Mouse (Mus musculus) limb, embryonic 11.5 days (tissue): Measurements from ENCODE around the gene Palmd. TPM values are rescaled to one million over a fixed set of nuclear protein-coding genes. Genes with fewer than 3 reads are reported as not detected.

ENCODE experiments used
- ATAC-seq: fragments of 200-750 bp; cut with Nextera tagmentation; 2 replicates; pipeline ENCODE4 v1.8.0; 2017; ENCODE audit warnings: low read depth; ENCODE audit not compliant: insufficient number of reproducible peaks, low FRiP score, low TSS enrichment
- DNase-seq: peaks from one replicate; pipeline ENCODE4 v3.0.0-alpha.2; 2015; ENCODE audit warnings: low spot score
- H3K27ac ChIP-seq: fragments of 300-500 bp; sonication (generic); replicated peaks from 2 replicates; pipeline ENCODE4 v1.5.1; 2014; ENCODE audit warnings: low read depth, mild to moderate bottlenecking, low read length
- H3K27me3 ChIP-seq: fragments of 300-500 bp; sonication (generic); 2 replicates; pipeline ENCODE4 v1.6.1; 2014; ENCODE audit warnings: mild to moderate bottlenecking, low read length, mixed read lengths; ENCODE audit not compliant: control insufficient read depth, insufficient read depth
- H3K36me3 ChIP-seq: fragments of 300-500 bp; sonication (generic); 2 replicates; pipeline ENCODE4 v1.6.1; 2014; ENCODE audit warnings: mild to moderate bottlenecking, low read length, moderate library complexity, mixed read lengths; ENCODE audit not compliant: control insufficient read depth, insufficient read depth
- H3K4me1 ChIP-seq: fragments of 300-500 bp; sonication (generic); 2 replicates; pipeline ENCODE4 v1.6.1; 2014; ENCODE audit warnings: low read length, mixed read lengths; ENCODE audit not compliant: control insufficient read depth, insufficient read depth
- H3K4me2 ChIP-seq: fragments of 300-500 bp; sonication (generic); 2 replicates; pipeline ENCODE4 v1.6.1; 2014; ENCODE audit warnings: low read depth, mild to moderate bottlenecking, moderate library complexity; ENCODE audit not compliant: severe bottlenecking
- H3K4me3 ChIP-seq: fragments of 300-500 bp; sonication (generic); 2 replicates; pipeline ENCODE4 v1.5.1; 2014; ENCODE audit warnings: low read depth, low read length
- H3K9ac ChIP-seq: fragments of 300-500 bp; sonication (generic); 2 replicates; pipeline ENCODE4 v1.6.1; 2014; ENCODE audit warnings: mild to moderate bottlenecking, low read length
- H3K9me3 ChIP-seq: fragments of 300-500 bp; sonication (generic); 2 replicates; pipeline ENCODE4 v1.6.1; 2016; ENCODE audit warnings: low read length; ENCODE audit not compliant: control insufficient read depth
- WGBS: fragments of 180-500 bp; shearing (Covaris S2); extraction: QIAGEN DNeasy Blood & Tissue Kit; methylation state at CpG from one replicate; pipeline ENCODE4 v1.1.7; 2014; 5-methylcytosine and 5-hydroxymethylcytosine counted together
- polyA plus RNA-seq: library from polyadenylated mRNA; unstranded; fragments of >200 nt; fragmentation: Nextera tagmentation; extraction: Ambion mirVana; gene quantifications from 2 replicates; pipeline ENCODE4 v1.2.1, GENCODE M21; 2014

The Palmd gene
- polyA plus RNA-seq, 1 experiment from 2014 or later: 2.4 TPM

GRCm38 (mm10) chr3:116952242-116952899 lies 16.4 kb downstream of the Palmd start:
- no peaks in the 10 kb centered on the region for H3K9me3 ChIP-seq
- ATAC-seq (no peak), DNase-seq (no peak)
- no peak overlapping the region for H3K4me2 ChIP-seq
- no peaks in the 10 kb centered on the region for H3K4me1 ChIP-seq
- no peak overlapping the region for H3K9ac ChIP-seq
- H3K4me3 ChIP-seq: no peak overlapping the region
- H3K36me3 ChIP-seq: no peaks in the 10 kb centered on the region
- no peaks in the 10 kb centered on the region for H3K27me3 ChIP-seq
- no peak overlapping the region for H3K27ac ChIP-seq
- 85% methylated on average over 8 of the region's 8 CpGs for WGBS

GRCm38 (mm10) chr3:116951489-116951888 lies 17.3 kb downstream of the Palmd start:
- 96% methylated on average over 3 of the region's 3 CpGs for WGBS
- H3K9ac ChIP-seq: no peak overlapping the region
- H3K27ac ChIP-seq: no peak overlapping the region
- no peak overlapping the region for H3K4me3 ChIP-seq
- no peak overlapping the region for H3K4me2 ChIP-seq
- H3K4me1 ChIP-seq: no peaks in the 10 kb centered on the region
- ATAC-seq (no peak), DNase-seq (no peak)
- no peaks in the 10 kb centered on the region for H3K36me3 ChIP-seq
- H3K27me3 ChIP-seq: no peaks in the 10 kb centered on the region
- H3K9me3 ChIP-seq: no peaks in the 10 kb centered on the region

- Histone ChIP-seq H3K4me2 (no peak overlapping the region), H3K9me3 (no peaks in the 10 kb centered on the region), H3K9ac (no peak overlapping the region), H3K36me3 (no peaks in the 10 kb centered on the region), H3K27ac (no peak overlapping the region), H3K4me1 (no peaks in the 10 kb centered on the region), H3K27me3 (no peaks in the 10 kb centered on the region), H3K4me3 (no peak overlapping the region)
- 88% methylated on average over 6 of the region's 6 CpGs for WGBS
- no peak for DNase-seq
- no peak for ATAC-seq
These were observed 18.1 kb downstream of the Palmd start for GRCm38 (mm10) chr3:116950665-116951115.

GRCm38 (mm10) chr3:116946476-116946875 lies 22.3 kb downstream of the Palmd start:
- H3K9ac ChIP-seq: no peak overlapping the region
- H3K36me3 ChIP-seq: no peaks in the 10 kb centered on the region
- ATAC-seq (no peak), DNase-seq (no peak)
- WGBS: 83% methylated on average over 4 of the region's 4 CpGs
- H3K27me3 ChIP-seq: no peaks in the 10 kb centered on the region
- H3K27ac ChIP-seq: no peak overlapping the region
- no peaks in the 10 kb centered on the region for H3K4me1 ChIP-seq
- H3K9me3 ChIP-seq: no peaks in the 10 kb centered on the region
- no peak overlapping the region for H3K4me2 ChIP-seq
- no peak overlapping the region for H3K4me3 ChIP-seq

DNA sequence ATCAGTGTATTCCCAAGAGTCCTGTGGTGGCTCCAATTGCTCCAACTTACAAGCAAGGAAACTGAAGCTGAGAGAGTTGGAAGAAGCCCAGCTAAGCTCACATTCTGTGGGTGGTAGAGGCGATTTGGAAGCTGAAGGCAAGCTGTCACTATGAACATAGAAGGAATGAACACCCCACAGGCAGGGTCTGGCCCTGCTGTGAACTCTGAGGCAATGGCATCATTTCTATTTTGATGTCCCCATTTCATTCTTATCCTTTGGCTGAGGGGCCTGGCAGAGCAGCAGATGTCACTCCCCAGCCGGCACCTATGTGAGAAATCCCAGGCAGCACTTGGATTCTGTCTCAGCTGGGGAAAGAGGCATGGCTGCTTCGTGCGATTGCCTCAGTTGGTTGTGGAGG lies 25.4 kb downstream of the Palmd start:
- DNase-seq (no peak), ATAC-seq (no peak)
- H3K9ac ChIP-seq: no peak overlapping the region
- H3K9me3 ChIP-seq: no peaks in the 10 kb centered on the region
- no peaks in the 10 kb centered on the region for H3K27me3 ChIP-seq
- no peak overlapping the region for H3K4me2 ChIP-seq
- WGBS: 75% methylated on average over 4 of the region's 4 CpGs
- H3K36me3 ChIP-seq: no peaks in the 10 kb centered on the region
- no peak overlapping the region for H3K4me3 ChIP-seq
- H3K27ac ChIP-seq: no peak overlapping the region
- no peaks in the 10 kb centered on the region for H3K4me1 ChIP-seq

DNA sequence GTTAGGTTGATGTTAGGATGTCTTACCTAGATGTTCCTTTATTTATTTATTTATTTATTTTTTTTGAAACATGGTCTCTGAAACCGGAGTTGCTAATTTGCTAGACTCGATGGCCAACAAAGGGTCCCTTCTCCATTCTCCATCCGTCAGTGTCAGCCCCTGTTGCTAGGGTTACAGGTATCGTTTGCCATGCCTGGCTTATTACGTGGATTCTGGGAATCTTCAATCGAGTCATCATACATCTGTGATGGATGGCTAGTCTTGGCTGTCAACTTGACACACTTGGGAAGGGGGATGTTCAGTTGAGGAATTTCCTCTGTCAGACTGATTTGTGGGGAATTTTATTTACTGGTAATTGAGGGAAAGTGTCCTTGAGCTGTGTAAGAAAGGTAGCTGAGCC lies 26.0 kb downstream of the Palmd start:
- ATAC-seq (no peak), DNase-seq (no peak)
- H3K9ac ChIP-seq: no peak overlapping the region
- no peaks in the 10 kb centered on the region for H3K4me1 ChIP-seq
- no peak overlapping the region for H3K4me3 ChIP-seq
- H3K27me3 ChIP-seq: no peaks in the 10 kb centered on the region
- H3K27ac ChIP-seq: no peak overlapping the region
- H3K9me3 ChIP-seq: no peaks in the 10 kb centered on the region
- 67% methylated on average over 6 of the region's 6 CpGs for WGBS
- no peaks in the 10 kb centered on the region for H3K36me3 ChIP-seq
- no peak overlapping the region for H3K4me2 ChIP-seq

GRCm38 (mm10) chr3:116941559-116942117 lies 27.1 kb downstream of the Palmd start:
- Histone ChIP-seq H3K9me3 (no peaks in the 10 kb centered on the region), H3K36me3 (no peaks in the 10 kb centered on the region), H3K27me3 (no peaks in the 10 kb centered on the region), H3K9ac (no peak overlapping the region), H3K4me1 (no peaks in the 10 kb centered on the region), H3K4me2 (no peak overlapping the region), H3K4me3 (no peak overlapping the region), H3K27ac (no peak overlapping the region)
- WGBS: 94% methylated on average over 1 of the region's 1 CpGs
- DNase-seq (no peak), ATAC-seq (no peak)

DNA sequence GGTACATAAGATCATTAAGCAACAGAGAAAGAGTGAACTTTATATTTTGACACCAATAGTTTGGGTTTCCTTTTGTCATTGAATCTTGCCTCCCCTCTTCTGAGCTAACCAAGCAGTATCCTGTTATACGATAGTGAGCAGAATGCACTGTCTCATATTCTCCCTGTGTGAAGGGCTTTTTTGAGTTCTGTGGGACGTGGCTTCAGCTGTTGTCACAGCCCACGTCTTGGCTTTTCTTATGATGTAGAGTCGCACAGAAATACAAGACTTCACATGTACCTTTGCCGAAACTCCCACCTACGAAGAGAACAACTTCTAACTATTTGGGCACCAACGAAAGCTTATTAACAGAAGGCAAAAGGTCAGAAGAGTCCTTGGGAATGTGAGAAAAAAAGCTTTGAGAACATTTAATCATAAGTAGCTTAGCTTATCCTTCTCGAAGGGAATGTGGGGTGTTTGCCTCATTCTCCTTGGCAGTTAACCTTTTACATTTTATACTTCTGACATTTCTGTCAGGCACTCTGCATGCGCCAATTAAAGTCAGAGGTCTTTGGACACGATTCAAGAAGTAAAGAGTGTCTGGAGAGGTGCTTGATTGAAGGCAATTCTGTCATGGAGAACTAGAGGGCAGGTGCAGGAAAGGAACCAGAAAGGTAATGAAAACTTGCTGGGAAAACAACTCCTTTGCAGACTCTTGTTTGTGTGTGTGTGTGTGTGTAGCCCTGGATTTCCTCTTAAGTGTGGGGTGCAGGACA lies 27.8 kb downstream of the Palmd start:
- Histone ChIP-seq H3K27me3 (no peaks in the 10 kb centered on the region), H3K36me3 (no peaks in the 10 kb centered on the region), H3K4me3 (no peak overlapping the region), H3K4me2 (no peak overlapping the region), H3K9ac (no peak overlapping the region), H3K9me3 (no peaks in the 10 kb centered on the region), H3K4me1 (no peaks in the 10 kb centered on the region), H3K27ac (no peak overlapping the region)
- 82% methylated on average over 10 of the region's 10 CpGs for WGBS
- no peak for ATAC-seq
- no peak for DNase-seq
